Mouse (Mus musculus): ENCODE data around the gene Trim65.

GRCm38 (mm10) chr11:116170003-116170800 is 39.3 kb upstream of the Trim65 start:
- no peak for TF ChIP-seq CTCF (IDR thresholded peaks at IDR 0.05; ENCODE audit: extremely low read depth, insufficient read depth, low read length)
- TF ChIP-seq POLR2A (IDR thresholded peaks at IDR 0.05; ENCODE audit: extremely low read depth, insufficient read depth, low read length) = no peak
